Mouse (Mus musculus) retina, adult 2 months (tissue): ENCODE results near the gene Lpo.
A peak's percentile ranks its signal among the peaks of the same experiment; 100 is the strongest.

ENCODE experiments used
- DNase-seq: peaks from one replicate; pipeline ENCODE4 v3.0.0-alpha.2; 2012; ENCODE audit warnings: low read depth, low spot score

The Lpo gene

GRCm38 (mm10) chr11:87805448-87805847, 22.6 kb downstream of the Lpo start:
- DNase-seq = no peak

- no peak for DNase-seq
Observed at GRCm38 (mm10) chr11:87802621-87803020, 25.5 kb downstream of the Lpo start.

GRCm38 (mm10) chr11:87801711-87802275, 26.3 kb downstream of the Lpo start:
- DNase-seq = no peak

GRCm38 (mm10) chr11:87793460-87793859, 34.6 kb downstream of the Lpo start, which contains the start of gene Mpo:
TSS of gene Mpo (plus strand) at chr11:87793581.
- DNase-seq = no peak

GRCm38 (mm10) chr11:87790088-87790487, 38.0 kb downstream of the Lpo start:
- DNase-seq = no peak

- no peak for DNase-seq
Observed at GRCm38 (mm10) chr11:87780130-87780529, 48.0 kb downstream of the Lpo start.

- no peak for DNase-seq
Observed at GRCm38 (mm10) chr11:87779392-87779791, 48.7 kb downstream of the Lpo start.

- no peak for DNase-seq
Observed at GRCm38 (mm10) chr11:87778915-87779314, 49.2 kb downstream of the Lpo start.

GRCm38 (mm10) chr11:87778100-87778765, 49.9 kb downstream of the Lpo start:
- no peak for DNase-seq

GRCm38 (mm10) chr11:87772354-87772753, 55.7 kb downstream of the Lpo start:
- DNase-seq = no peak

GRCm38 (mm10) chr11:87770989-87771388, 57.1 kb downstream of the Lpo start:
- no peak for DNase-seq

- DNase-seq = no peak
Observed at GRCm38 (mm10) chr11:87768745-87769144, 59.3 kb downstream of the Lpo start.

GRCm38 (mm10) chr11:87763988-87764876, 63.9 kb downstream of the Lpo start:
- DNase-seq = peak; percentile 64

GRCm38 (mm10) chr11:87763511-87763987, 64.5 kb downstream of the Lpo start:
- DNase-seq = no peak

- DNase-seq = no peak
Observed at GRCm38 (mm10) chr11:87762702-87763385, 65.2 kb downstream of the Lpo start.

- DNase-seq = no peak
Observed at GRCm38 (mm10) chr11:87761806-87762701, 66.0 kb downstream of the Lpo start.

- DNase-seq = no peak
Observed at GRCm38 (mm10) chr11:87761181-87761721, 66.8 kb downstream of the Lpo start.

GRCm38 (mm10) chr11:87760301-87761081, 67.6 kb downstream of the Lpo start, which contains the start of gene Tspoap1:
TSS of gene Tspoap1 (plus strand) at chr11:87760541.
- DNase-seq = no peak

- no peak for DNase-seq
Observed at GRCm38 (mm10) chr11:87759609-87760005, 68.5 kb downstream of the Lpo start.
